Mouse (Mus musculus) gonadal fat pad, adult 2 months (tissue): Measurements from ENCODE around the gene Pcp4l1. TPM values are rescaled to one million over a fixed set of nuclear protein-coding genes. Genes with fewer than 3 reads are reported as not detected.
"Not testable (repeated sequence)": the region's sequence is repeated elsewhere in the genome, so short reads cannot be mapped to it uniquely, and the experiment has no call there.

Source experiments
- DNase-seq: peaks from one replicate; pipeline ENCODE4 v3.0.0-alpha.2; 2012; ENCODE audit warnings: low read depth
- polyA plus RNA-seq: library from polyadenylated mRNA; depleted of rRNA; stranded (reverse); fragments of >200 nt; gene quantifications from 2 replicates; pipeline ENCODE4 v1.2.3, GENCODE M21; 2012; rRNA removed

The Pcp4l1 gene
- polyA plus RNA-seq: 14.0 and 22.0 TPM in 2 replicates

GRCm38 (mm10) chr1:171195887-171196397 is at the start of gene Pcp4l1:
Pcp4l1 (minus strand) TSS chr1:171196268.
- no peak for DNase-seq

- no peak for DNase-seq
Measured at GRCm38 (mm10) chr1:171245353-171245752, 49.3 kb upstream of the Pcp4l1 start.

- DNase-seq: not testable (repeated sequence)
Measured at GRCm38 (mm10) chr1:171241952-171242351, 45.9 kb upstream of the Pcp4l1 start.

- no peak for DNase-seq
Measured at GRCm38 (mm10) chr1:171240911-171241310, 44.8 kb upstream of the Pcp4l1 start.

GRCm38 (mm10) chr1:171239992-171240744 is 44.1 kb upstream of the Pcp4l1 start:
- DNase-seq: no peak

GRCm38 (mm10) chr1:171238463-171238862 is 42.4 kb upstream of the Pcp4l1 start:
- DNase-seq: no peak

GRCm38 (mm10) chr1:171237438-171237837 is 41.4 kb upstream of the Pcp4l1 start:
- no peak for DNase-seq

- DNase-seq: no peak
Measured at GRCm38 (mm10) chr1:171235791-171236190, 39.7 kb upstream of the Pcp4l1 start.

GRCm38 (mm10) chr1:171234538-171234937 is 38.5 kb upstream of the Pcp4l1 start:
- DNase-seq: no peak

- no peak for DNase-seq
Measured at GRCm38 (mm10) chr1:171234126-171234525, 38.1 kb upstream of the Pcp4l1 start, which contains the start of gene Fcer1g. Fcer1g (minus strand) TSS chr1:171234365.

GRCm38 (mm10) chr1:171232800-171233730 is 37.0 kb upstream of the Pcp4l1 start:
- no peak for DNase-seq

GRCm38 (mm10) chr1:171232348-171232747 is 36.3 kb upstream of the Pcp4l1 start:
- DNase-seq: no peak

- DNase-seq: no peak
Measured at GRCm38 (mm10) chr1:171231844-171232243, 35.8 kb upstream of the Pcp4l1 start.

GRCm38 (mm10) chr1:171230215-171230614 is 34.1 kb upstream of the Pcp4l1 start:
- DNase-seq: no peak

- DNase-seq: no peak
Measured at GRCm38 (mm10) chr1:171229750-171230149, 33.7 kb upstream of the Pcp4l1 start.

GRCm38 (mm10) chr1:171227879-171228278 is 31.8 kb upstream of the Pcp4l1 start:
- DNase-seq: no peak

- DNase-seq: no peak
Measured at GRCm38 (mm10) chr1:171226780-171227179, 30.7 kb upstream of the Pcp4l1 start.

- no peak for DNase-seq
Measured at GRCm38 (mm10) chr1:171224857-171225256, 28.8 kb upstream of the Pcp4l1 start, which contains the start of gene Apoa2. Apoa2 (plus strand) TSS chr1:171225054.

- no peak for DNase-seq
Measured at GRCm38 (mm10) chr1:171223796-171224195, 27.7 kb upstream of the Pcp4l1 start.

- no peak for DNase-seq
Measured at GRCm38 (mm10) chr1:171223168-171223567, 27.1 kb upstream of the Pcp4l1 start.

- peak; percentile 97 for DNase-seq
Measured at GRCm38 (mm10) chr1:171222238-171223155, 26.4 kb upstream of the Pcp4l1 start, which contains the start of gene Tomm40l. Tomm40l (minus strand) TSS chr1:171222514.
